Mouse (Mus musculus) small intestine, adult 2 months (tissue): ENCODE measurements around the gene Atf6.

Source experiments
- CTCF ChIP-seq: fragments of 200-500 bp; IDR thresholded peaks from 2 replicates; pipeline ENCODE4 v1.5.1; 2012; ENCODE audit warnings: low read depth, mild to moderate bottlenecking, control low read depth, inconsistent platforms, low read length, moderate library complexity, mixed read lengths; ENCODE audit not compliant: insufficient replicate concordance, insufficient read length; ENCODE audit errors: extremely low read depth
- POLR2A ChIP-seq: fragments of 200-500 bp; IDR thresholded peaks from 2 replicates; pipeline ENCODE4 v1.6.1; 2012; ENCODE audit warnings: low read depth, mild to moderate bottlenecking, control low read depth, inconsistent platforms, low read length, moderate library complexity

GRCm38 (mm10) chr1:170882915-170883485 lies 15.4 kb upstream of the Atf6 start:
- TF ChIP-seq CTCF, result no peak
- TF ChIP-seq POLR2A, result no peak
